In genomic region chr8:66209553-66209952, GRCm38 (mm10) we compare ENCODE assay signal across 32 mouse cellular contexts.
"Had no signal": no experiment of that assay in that cellular context is flagged by ENCODE, and none has a peak within 500 bp of the region (broad histone marks: within the 10 kb centered on the region; RNA-seq: fewer than 3 reads in every experiment).

No protein-coding gene starts in this region.

- H3K27me3 ChIP-seq: limb, embryonic 12.5 days; limb, embryonic 13.5 days; limb, embryonic 15.5 days; liver, embryonic 12.5 days; liver, embryonic 13.5 days; liver, embryonic 15.5 days; lung, embryonic 15.5 days; megakaryocyte, embryonic 14.5 days; midbrain, embryonic 12.5 days; midbrain, embryonic 13.5 days; midbrain, embryonic 15.5 days; neural tube, embryonic 12.5 days had no signal

- H3K27ac ChIP-seq: limb, embryonic 10.5 days; limb, embryonic 12.5 days; limb, embryonic 13.5 days; limb, embryonic 15.5 days; liver, embryonic 12.5 days; liver, embryonic 13.5 days; liver, embryonic 14.5 days; liver, embryonic 15.5 days; lung, embryonic 15.5 days; macrophage; midbrain, embryonic 10.5 days; midbrain, embryonic 12.5 days; midbrain, embryonic 13.5 days; midbrain, embryonic 15.5 days; neural tube, embryonic 12.5 days had no signal

- ATAC-seq: liver, embryonic 12.5 days; liver, postnatal 0 days; lung, postnatal 0 days; midbrain, embryonic 13.5 days; midbrain, embryonic 15.5 days; midbrain, embryonic 16.5 days had no signal

- H3K4me2 ChIP-seq: limb, embryonic 12.5 days; limb, embryonic 13.5 days; limb, embryonic 15.5 days; liver, embryonic 11.5 days; liver, embryonic 12.5 days; liver, embryonic 13.5 days; liver, embryonic 15.5 days; lung, embryonic 14.5 days; lung, embryonic 15.5 days; midbrain, embryonic 11.5 days; midbrain, embryonic 12.5 days; midbrain, embryonic 13.5 days; midbrain, embryonic 15.5 days; neural tube, embryonic 12.5 days had no signal

- H3K4me1 ChIP-seq: limb, embryonic 10.5 days; limb, embryonic 12.5 days; limb, embryonic 13.5 days; limb, embryonic 15.5 days; liver, embryonic 12.5 days; liver, embryonic 13.5 days; liver, embryonic 15.5 days; lung, embryonic 15.5 days; megakaryocyte, embryonic 14.5 days; midbrain, embryonic 10.5 days; midbrain, embryonic 12.5 days; midbrain, embryonic 13.5 days; midbrain, embryonic 15.5 days; neural tube, embryonic 12.5 days had no signal

- DNase-seq: left cerebral cortex, postnatal 4 days; liver; liver, embryonic 13.5 days; liver, postnatal 0 days; lung, adult 18-20 months; lung, adult 2 months; lung, embryonic 14.5 days; lung, postnatal 10 days; lung, postnatal 14 days; lung, postnatal 36 days; lung, postnatal 4 days; midbrain, embryonic 14.5 days had no signal

- H3K36me3 ChIP-seq: limb, embryonic 10.5 days; limb, embryonic 12.5 days; limb, embryonic 13.5 days; limb, embryonic 15.5 days; liver, embryonic 12.5 days; liver, embryonic 13.5 days; liver, embryonic 15.5 days; lung, embryonic 15.5 days; midbrain, embryonic 10.5 days; midbrain, embryonic 12.5 days; midbrain, embryonic 13.5 days; midbrain, embryonic 15.5 days; neural tube, embryonic 12.5 days had no signal

- H3K9me3 ChIP-seq: limb, embryonic 10.5 days; limb, embryonic 12.5 days; limb, embryonic 13.5 days; limb, embryonic 15.5 days; liver, embryonic 12.5 days; liver, embryonic 13.5 days; liver, embryonic 15.5 days; lung, embryonic 15.5 days; midbrain, embryonic 10.5 days; midbrain, embryonic 12.5 days; midbrain, embryonic 13.5 days; midbrain, embryonic 15.5 days; neural tube, embryonic 12.5 days had no signal

- H3K9ac ChIP-seq: limb, embryonic 12.5 days; limb, embryonic 13.5 days; limb, embryonic 15.5 days; liver, embryonic 12.5 days; liver, embryonic 13.5 days; liver, embryonic 14.5 days; liver, embryonic 15.5 days; liver, postnatal 0 days; lung, embryonic 14.5 days; lung, embryonic 15.5 days; midbrain, embryonic 12.5 days; midbrain, embryonic 13.5 days; midbrain, embryonic 15.5 days; neural tube, embryonic 12.5 days had no signal

- H3K4me3 ChIP-seq: limb, embryonic 10.5 days; limb, embryonic 12.5 days; limb, embryonic 13.5 days; limb, embryonic 15.5 days; liver, embryonic 12.5 days; liver, embryonic 13.5 days; liver, embryonic 15.5 days; lung, embryonic 15.5 days; megakaryocyte, embryonic 14.5 days; midbrain, embryonic 10.5 days; midbrain, embryonic 12.5 days; midbrain, embryonic 13.5 days; midbrain, embryonic 15.5 days; myocyte; neural tube, embryonic 12.5 days had no signal
